Mouse (Mus musculus) R1 (cell line): ENCODE measurements at regions not wholly inside any gene's neighbourhood (a gene's known extent, or its start where the extent isn't known, plus 50 kb on each side); places are given as distances from the start of the nearest gene placed in this dataset.

Experiments used
- DNase-seq: peaks from one replicate; pipeline ENCODE4 v3.0.0-alpha.2; 2018; ENCODE audit warnings: low read depth, low spot score

GRCm38 (mm10) chr12:79912281-79913063 is 200.3 kb downstream of the Zfp36l1 start:
- DNase-seq, result no peak

- no peak for DNase-seq
Measured at GRCm38 (mm10) chr12:79910884-79911759, 201.7 kb downstream of the Zfp36l1 start.

GRCm38 (mm10) chr12:79907583-79907982 is 205.2 kb downstream of the Zfp36l1 start:
- no peak for DNase-seq

GRCm38 (mm10) chr12:79906738-79907365 is 206.0 kb downstream of the Zfp36l1 start:
- no peak for DNase-seq

GRCm38 (mm10) chr12:79905828-79906737 is 206.7 kb downstream of the Zfp36l1 start:
- DNase-seq, result no peak

GRCm38 (mm10) chr12:79904913-79905549 is 207.8 kb downstream of the Zfp36l1 start:
- no peak for DNase-seq

- no peak for DNase-seq
Measured at GRCm38 (mm10) chr12:79902761-79903160, 210.1 kb downstream of the Zfp36l1 start.

- no peak for DNase-seq
Measured at GRCm38 (mm10) chr12:79902163-79902562, 210.7 kb downstream of the Zfp36l1 start.

- peak; percentile 68 for DNase-seq
Measured at GRCm38 (mm10) chr12:79898198-79898930, 214.4 kb downstream of the Zfp36l1 start.

- DNase-seq, result peak; percentile 75
Measured at GRCm38 (mm10) chr12:79895975-79896374, 216.8 kb downstream of the Zfp36l1 start.

GRCm38 (mm10) chr12:79895324-79895723 is 217.5 kb downstream of the Zfp36l1 start:
- DNase-seq, result no peak

- DNase-seq, result no peak
Measured at GRCm38 (mm10) chr12:79892871-79893270, 219.9 kb downstream of the Zfp36l1 start.

GRCm38 (mm10) chr12:79891942-79892341 is 220.9 kb downstream of the Zfp36l1 start:
- no peak for DNase-seq

- peak; percentile 47 for DNase-seq
Measured at GRCm38 (mm10) chr12:79890887-79891286, 221.9 kb downstream of the Zfp36l1 start.

GRCm38 (mm10) chr12:79890291-79890690 is 222.5 kb downstream of the Zfp36l1 start:
- no peak for DNase-seq

GRCm38 (mm10) chr12:79888812-79889211 is 224.0 kb downstream of the Zfp36l1 start:
- no peak for DNase-seq

GRCm38 (mm10) chr12:79888086-79888485 is 224.7 kb downstream of the Zfp36l1 start:
- DNase-seq, result no peak

- DNase-seq, result no peak
Measured at GRCm38 (mm10) chr12:79887225-79887886, 225.5 kb downstream of the Zfp36l1 start.

- DNase-seq, result no peak
Measured at GRCm38 (mm10) chr12:79886494-79886893, 226.3 kb downstream of the Zfp36l1 start.
